Mouse (Mus musculus): ENCODE data around the gene Atp6v0c.

DNA sequence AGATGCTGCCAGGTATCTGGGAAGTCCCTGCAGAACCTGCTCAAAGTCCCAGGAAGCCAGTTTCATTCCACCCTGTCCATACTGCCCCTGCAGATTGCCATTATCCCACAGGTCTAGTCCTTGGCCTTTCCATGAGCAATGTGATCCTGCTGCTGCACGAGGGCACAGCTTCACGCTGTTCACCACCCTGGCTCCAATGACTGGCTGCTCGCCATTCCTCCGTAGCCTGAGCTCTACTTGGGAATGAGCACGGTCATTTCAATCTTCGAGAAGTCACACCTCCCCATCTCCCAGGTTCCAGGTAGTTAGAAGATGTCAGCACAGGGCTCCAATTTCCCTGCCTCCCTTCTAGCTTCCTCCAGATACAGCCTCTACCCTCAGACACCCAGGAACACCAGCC, 12.4 kb downstream of the Atp6v0c start:
- TF ChIP-seq MAFK (IDR thresholded peaks at IDR 0.05; ENCODE audit: insufficient read depth, low read depth, low read length) (no peak), ZC3H11A (IDR thresholded peaks at IDR 0.05; ENCODE audit: borderline replicate concordance, low read depth, low read length) (no peak), CHD2 (IDR thresholded peaks at IDR 0.05; ENCODE audit: low read depth, low read length) (no peak), HCFC1 (IDR thresholded peaks at IDR 0.05; ENCODE audit: borderline replicate concordance, insufficient read depth, low read length) (no peak), ZNF384 (IDR thresholded peaks at IDR 0.05; ENCODE audit: low read depth, low read length) (no peak)

Measured in ES-E14 (cell line).